Mouse (Mus musculus) brain, embryonic 14.5 days (tissue): ENCODE data around the gene Gtf2ird1.

Source experiments
- CTCF ChIP-seq: fragments of 200-500 bp; IDR thresholded peaks from 2 replicates; pipeline ENCODE4 v1.5.1; 2012; ENCODE audit warnings: inconsistent platforms, mild to moderate bottlenecking, moderate library complexity, borderline replicate concordance; ENCODE audit not compliant: insufficient read depth, insufficient read length; ENCODE audit errors: extremely low read depth
- POLR2A ChIP-seq: fragments of 200-500 bp; IDR thresholded peaks from 2 replicates; pipeline ENCODE4 v1.6.1; 2012; ENCODE audit warnings: mild to moderate bottlenecking, inconsistent platforms, borderline replicate concordance; ENCODE audit not compliant: poor library complexity, insufficient read depth, insufficient read length, severe bottlenecking; ENCODE audit errors: extremely low read depth

GRCm38 (mm10) chr5:134418315-134419074, 38.0 kb downstream of the Gtf2ird1 start:
- TF ChIP-seq POLR2A (no peak), CTCF (no peak)
